Mouse (Mus musculus) spleen, adult 12 weeks (tissue): ENCODE results near the gene Fam243.
A peak's percentile ranks its signal among the peaks of the same experiment; 100 is the strongest.

Experiments used
- DNase-seq: peaks from one replicate; pipeline ENCODE4 v3.0.0; 2022; ENCODE audit warnings: low spot score

The Fam243 gene

GRCm38 (mm10) chr16:92319353-92320109, 1.7 kb downstream of the Fam243 start:
- DNase-seq = peak; percentile 49

GRCm38 (mm10) chr16:92316049-92316738, 5.0 kb downstream of the Fam243 start:
- DNase-seq = no peak

GRCm38 (mm10) chr16:92313953-92314741, 7.1 kb downstream of the Fam243 start:
- no peak for DNase-seq

GRCm38 (mm10) chr16:92309126-92309525, 12.1 kb downstream of the Fam243 start:
- DNase-seq = no peak

GRCm38 (mm10) chr16:92307947-92308346, 13.3 kb downstream of the Fam243 start:
- no peak for DNase-seq

DNA sequence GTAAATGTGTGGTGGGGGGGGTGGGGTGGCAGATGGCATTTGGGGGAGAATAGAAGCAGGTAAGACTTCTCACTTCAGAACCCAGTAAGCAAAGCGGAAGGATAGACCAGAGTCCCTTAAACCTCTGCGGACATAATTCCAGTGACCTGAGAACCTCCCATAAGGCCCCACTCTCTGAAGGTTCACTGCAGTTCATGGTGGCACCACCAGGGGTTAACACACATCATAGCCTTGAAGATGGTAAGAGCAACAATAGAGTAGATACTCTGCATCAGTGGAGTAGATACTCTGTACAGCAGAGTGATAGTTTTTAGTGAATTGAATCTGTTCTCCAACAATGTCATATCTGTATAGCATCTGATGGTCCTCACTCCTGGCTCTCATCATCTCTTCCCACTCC, 15.7 kb downstream of the Fam243 start:
- DNase-seq = no peak

DNA sequence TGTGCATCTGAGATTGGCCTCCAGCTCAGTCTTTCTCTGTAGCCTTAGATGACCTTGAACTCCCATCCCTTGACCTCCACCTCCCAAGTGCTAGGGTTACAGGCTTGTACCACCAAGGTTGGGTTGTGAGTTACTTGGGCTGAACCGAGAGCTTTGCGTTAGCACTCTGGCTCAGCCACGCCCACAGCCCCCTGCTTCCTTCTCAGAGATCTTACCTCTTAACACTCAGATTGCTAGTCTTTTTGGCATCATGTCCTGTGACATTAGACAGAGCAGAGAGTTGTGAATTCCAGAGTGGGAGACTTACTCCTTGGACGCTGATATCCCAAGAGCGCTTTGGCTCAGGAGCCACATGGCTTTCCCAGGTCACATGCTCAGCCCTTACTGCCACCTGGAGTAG, 18.7 kb downstream of the Fam243 start:
- DNase-seq = no peak

DNA sequence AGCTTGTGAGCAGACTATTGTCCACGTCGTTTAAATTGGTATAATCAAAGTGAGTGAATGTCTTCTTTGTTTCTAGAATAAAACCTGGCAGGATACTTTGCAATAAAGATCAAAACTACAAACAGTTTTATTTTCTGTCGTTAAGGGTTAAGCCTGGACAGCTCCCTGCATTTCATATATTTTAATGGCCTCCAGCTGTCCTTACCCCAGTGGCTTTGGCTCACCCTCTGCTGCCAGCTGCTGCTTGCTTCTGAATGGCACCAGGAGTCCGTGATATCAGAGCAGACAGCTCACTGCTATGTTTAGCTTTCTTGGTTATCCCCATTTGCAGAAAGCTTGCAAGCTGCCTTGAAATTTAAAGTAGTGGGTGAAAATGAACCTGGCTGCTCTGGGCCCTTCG, 19.3 kb downstream of the Fam243 start:
- DNase-seq = no peak

DNA sequence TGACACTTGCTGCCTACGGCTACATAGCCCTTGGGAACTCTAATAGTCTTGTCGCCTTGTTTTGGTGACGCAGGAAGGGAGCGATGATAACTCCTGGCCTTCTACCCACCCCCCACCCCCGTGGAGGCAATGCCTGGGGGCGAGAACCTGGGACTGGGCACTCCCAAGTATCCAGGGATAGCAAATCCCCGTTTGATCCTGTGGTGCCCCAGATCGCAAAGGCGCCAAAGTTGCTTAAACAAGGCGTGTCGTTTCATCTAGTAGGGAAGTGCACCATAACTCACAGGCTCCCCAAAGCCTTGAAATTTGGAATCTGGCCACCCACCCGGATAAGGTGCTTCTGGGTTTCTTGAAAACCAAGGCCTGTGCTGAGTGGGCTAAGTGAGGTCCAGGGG, 19.8 kb downstream of the Fam243 start:
- peak; percentile 26 for DNase-seq

DNA sequence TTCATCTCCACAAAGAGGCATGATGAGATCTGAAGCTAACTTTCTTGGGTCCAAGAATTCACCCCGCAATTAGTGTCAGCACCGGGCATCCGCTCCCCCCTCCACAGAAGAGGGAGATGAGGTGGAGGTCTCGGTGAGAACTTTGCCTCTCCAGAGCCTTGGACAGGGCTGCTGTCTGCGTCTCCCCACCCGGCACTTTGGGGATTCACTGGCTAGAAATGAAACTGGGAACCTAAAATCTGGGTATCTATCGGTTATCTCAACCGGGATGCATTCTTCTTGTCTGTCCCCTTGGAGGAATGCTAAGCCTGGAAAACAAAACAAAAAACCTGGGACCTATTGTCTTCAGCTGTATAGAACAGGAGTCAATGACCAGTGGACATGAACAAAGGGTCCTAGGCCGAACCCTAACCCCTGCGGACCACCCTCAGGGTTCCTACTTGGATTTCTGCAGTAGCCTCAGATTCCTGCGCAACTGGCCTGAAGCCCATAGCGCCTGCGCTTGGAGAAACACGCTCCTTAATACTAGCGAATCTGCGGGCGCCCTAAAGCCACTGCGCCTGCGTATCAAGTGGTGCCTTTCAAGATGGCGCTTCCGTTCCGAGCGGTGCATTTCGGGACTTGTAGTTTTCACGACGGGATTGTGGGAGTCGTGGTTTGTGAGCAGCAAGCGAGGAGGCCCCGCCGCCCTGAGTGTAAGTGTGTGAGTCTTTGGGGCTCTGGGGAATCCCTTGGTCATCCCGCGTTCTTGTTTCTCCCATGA, 20.4 kb downstream of the Fam243 start, which contains the start of gene Smim11:
Gene Smim11, plus strand, starts transcription at position 638 of the 763 bp plus-strand sequence.
- peak; percentile 87 for DNase-seq

DNA sequence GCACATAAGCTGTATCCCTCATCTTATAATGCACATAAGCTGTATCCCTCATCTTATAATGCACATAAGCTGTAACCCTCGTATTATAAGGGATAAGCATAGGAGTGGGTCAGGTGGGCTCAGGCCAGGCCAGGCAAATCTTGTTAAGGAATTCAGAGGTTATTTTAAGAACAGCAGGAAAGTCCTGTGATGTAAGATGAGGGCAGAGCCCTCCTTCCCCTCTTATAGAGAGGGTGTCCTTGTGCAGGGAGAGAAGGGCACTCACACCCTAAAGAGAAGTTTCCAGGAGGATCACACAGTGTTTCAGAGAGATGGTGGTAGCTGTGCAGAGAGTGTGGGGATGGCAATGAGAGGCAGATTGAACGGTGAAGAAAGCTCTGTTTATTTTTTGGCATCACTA, 25.9 kb downstream of the Fam243 start:
- no peak for DNase-seq

- DNase-seq = no peak
These were observed 26.8 kb downstream of the Fam243 start for GRCm38 (mm10) chr16:92294267-92294970.

- DNase-seq = no peak
These were observed 29.1 kb downstream of the Fam243 start, which contains the start of gene Kcne2 for GRCm38 (mm10) chr16:92292101-92292500. Gene Kcne2, plus strand, starts transcription at chr16:92292389.

DNA sequence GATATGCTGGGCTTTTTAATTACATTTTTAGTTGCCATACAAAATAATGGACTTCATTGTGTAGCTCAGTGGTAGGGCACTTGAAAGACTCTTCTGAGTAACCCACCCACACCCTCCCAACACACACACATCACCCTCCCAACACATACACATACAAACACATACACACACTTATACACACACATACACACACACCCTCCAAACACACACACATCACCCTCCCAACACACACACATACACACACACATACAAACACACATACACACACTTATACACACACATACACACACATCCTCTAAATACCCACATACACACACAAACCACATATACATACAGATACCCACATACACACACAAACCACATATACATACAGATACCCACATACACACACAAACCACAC, 31.2 kb downstream of the Fam243 start:
- DNase-seq = no peak

GRCm38 (mm10) chr16:92288778-92289177, 32.5 kb downstream of the Fam243 start:
- no peak for DNase-seq

- DNase-seq = peak; percentile 59
These were observed 34.6 kb downstream of the Fam243 start for GRCm38 (mm10) chr16:92286609-92287008.

- no peak for DNase-seq
These were observed 36.2 kb downstream of the Fam243 start for GRCm38 (mm10) chr16:92285068-92285467.

DNA sequence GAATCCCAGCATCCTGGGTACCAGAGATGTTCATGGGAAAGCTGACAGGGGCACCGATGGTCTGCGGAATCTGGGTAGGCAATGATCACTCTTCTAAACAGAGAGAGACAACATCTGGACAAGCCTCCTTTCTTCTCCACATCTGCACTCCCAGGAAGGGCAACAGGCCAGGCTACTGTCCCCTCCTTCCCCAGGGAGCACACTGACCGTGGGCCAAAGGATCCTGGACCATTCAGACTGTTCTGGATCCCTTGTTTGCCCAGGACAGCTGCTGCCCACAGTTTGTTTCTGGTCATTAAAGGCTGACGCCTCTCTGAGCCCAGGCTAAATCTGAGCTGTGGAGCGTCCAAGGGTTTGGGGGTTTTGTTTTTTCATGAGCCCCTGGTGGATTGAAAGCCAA, 38.6 kb downstream of the Fam243 start:
- DNase-seq = no peak

GRCm38 (mm10) chr16:92275526-92275925, 45.7 kb downstream of the Fam243 start:
- no peak for DNase-seq

DNA sequence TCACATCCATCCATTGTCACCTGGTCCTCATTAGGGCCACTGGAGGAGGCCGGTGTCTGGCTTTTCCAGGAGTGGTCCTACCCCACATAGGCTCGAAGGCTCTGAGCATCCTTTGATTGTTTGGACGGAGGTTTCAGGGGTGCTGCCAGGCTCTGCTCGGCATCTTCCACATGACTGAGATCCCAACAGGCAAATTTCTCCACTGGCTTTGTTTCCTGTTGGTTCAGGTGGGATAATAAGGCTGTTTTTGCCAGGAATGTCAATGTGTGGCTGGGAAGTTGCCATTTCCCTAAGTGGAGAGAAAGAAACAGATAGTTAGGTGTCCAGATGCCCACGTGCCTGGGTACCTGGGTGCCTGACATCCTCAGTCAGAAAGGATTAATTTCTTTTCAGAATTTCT, 46.7 kb downstream of the Fam243 start:
- no peak for DNase-seq
